Mouse (Mus musculus) limb, embryonic 10.5 days (tissue): ENCODE measurements around the gene Gm10338. TPM values are rescaled to one million over a fixed set of nuclear protein-coding genes. Genes with fewer than 3 reads are reported as not detected.
A peak's percentile ranks its signal among the peaks of the same experiment; 100 is the strongest.
"Not testable (repeated sequence)": the region's sequence is repeated elsewhere in the genome, so short reads cannot be mapped to it uniquely, and the experiment has no call there.

Source experiments
- DNase-seq: peaks from one replicate; pipeline ENCODE4 v3.0.0-alpha.2; 2017; ENCODE audit warnings: low spot score
- H3K27ac ChIP-seq: fragments of 300-500 bp; sonication (generic); 2 replicates; pipeline ENCODE4 v1.5.1; 2016; ENCODE audit warnings: mild to moderate bottlenecking
- H3K27me3 ChIP-seq: fragments of 300-500 bp; sonication (generic); 2 replicates; pipeline ENCODE4 v1.6.1; 2016; ENCODE audit warnings: low read depth, mild to moderate bottlenecking; ENCODE audit not compliant: poor library complexity, severe bottlenecking
- H3K36me3 ChIP-seq: fragments of 300-500 bp; sonication (generic); 2 replicates; pipeline ENCODE4 v1.6.1; 2016; ENCODE audit warnings: mild to moderate bottlenecking, moderate library complexity
- H3K4me1 ChIP-seq: fragments of 300-500 bp; sonication (generic); 2 replicates; pipeline ENCODE4 v1.6.1; 2016
- H3K4me3 ChIP-seq: fragments of 300-500 bp; sonication (generic); 2 replicates; pipeline ENCODE4 v1.5.1; 2016; ENCODE audit warnings: mild to moderate bottlenecking, moderate library complexity
- H3K9me3 ChIP-seq: fragments of 300-500 bp; sonication (generic); replicated peaks from 2 replicates; pipeline ENCODE4 v1.6.1; 2016; ENCODE audit warnings: mild to moderate bottlenecking
- whole genome bisulfite sequencing: fragments of 180-500 bp; shearing (Covaris S2); methylation state at CpG from one replicate; pipeline ENCODE4 v1.1.7; 2016; 5-methylcytosine and 5-hydroxymethylcytosine counted together
- polyA plus RNA-seq: library from polyadenylated mRNA; unstranded; fragments of >200 nt; fragmentation: Nextera tagmentation; extraction: Ambion mirVana; gene quantifications from 2 replicates; pipeline ENCODE4 v1.2.1, GENCODE M21; 2016

Gene Gm10338
- polyA plus RNA-seq = not detected in 2 replicates

DNA sequence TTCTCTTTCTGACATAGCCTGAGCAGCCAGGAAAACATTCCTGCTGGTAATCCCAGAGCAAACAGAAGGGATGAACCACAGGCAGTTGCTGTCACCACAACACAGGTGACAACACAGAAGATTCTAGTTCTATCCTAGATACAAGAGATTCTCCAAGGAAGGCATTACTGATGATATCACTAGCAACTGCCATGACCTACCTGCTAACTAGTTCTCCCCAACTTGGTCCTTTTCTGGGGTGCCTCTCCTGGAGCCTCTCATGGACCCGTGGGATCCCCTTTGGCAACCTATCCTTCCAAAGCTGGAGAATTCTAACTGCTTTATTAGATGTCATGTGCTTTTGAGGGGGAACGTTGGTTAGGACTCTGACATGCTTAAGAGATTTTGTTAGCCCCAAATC, at the start of gene Gm10338:
Gene Gm10338 (minus strand): TSS at position 101 of the 400 bp plus-strand sequence.
- WGBS = no CpG with 5 or more reads among the region's 2 CpGs
- not testable (repeated sequence) for H3K4me3 ChIP-seq, H3K27ac ChIP-seq, H3K9me3 ChIP-seq, H3K27me3 ChIP-seq, H3K36me3 ChIP-seq, DNase-seq, H3K4me1 ChIP-seq

DNA sequence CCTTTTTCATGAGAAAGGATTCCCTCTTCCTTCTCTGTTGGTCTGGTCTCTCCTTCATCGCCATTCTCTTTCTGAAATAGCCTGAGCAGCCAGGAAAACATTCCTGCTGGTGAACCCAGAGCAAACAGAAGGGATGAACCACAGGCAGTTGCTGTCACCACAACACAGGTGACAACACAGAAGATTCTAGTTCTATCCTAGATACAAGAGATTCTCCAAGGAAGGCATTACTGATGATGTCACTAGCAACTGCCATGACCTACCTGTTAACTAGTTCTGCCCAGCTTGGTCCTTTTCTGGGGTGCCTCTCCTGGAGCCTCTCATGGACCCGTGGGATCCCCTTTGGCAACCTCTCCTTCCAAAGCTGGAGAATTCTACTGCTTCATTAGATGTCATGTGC, 48.5 kb upstream of the Gm10338 start, which contains the start of gene Gm10128:
Gene Gm10128 (minus strand): TSS at position 101 of the 400 bp plus-strand sequence.
- H3K9me3 ChIP-seq, DNase-seq, H3K36me3 ChIP-seq, H3K27me3 ChIP-seq, H3K27ac ChIP-seq, H3K4me3 ChIP-seq, H3K4me1 ChIP-seq: not testable (repeated sequence)
- no CpG with 5 or more reads among the region's 2 CpGs for WGBS

DNA sequence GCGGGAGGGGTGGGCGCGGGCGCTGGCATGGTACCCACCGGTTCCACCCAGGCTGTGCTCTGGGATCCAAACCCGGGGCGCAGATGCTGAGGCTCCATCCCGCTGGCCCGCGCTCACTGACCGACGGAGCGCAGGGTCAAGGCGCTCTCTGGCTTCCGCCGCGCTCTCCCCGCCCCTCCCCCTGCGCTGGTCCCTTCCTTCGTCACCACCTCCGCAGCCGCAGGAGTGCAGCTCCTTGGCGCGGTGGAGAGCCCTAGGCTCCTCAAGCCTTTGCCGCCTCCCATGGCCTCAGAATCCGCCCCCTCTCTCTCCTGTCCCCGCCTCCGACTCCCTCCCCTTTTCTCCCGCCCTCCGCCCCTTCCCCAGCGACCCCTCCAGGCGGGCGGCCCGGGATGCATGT, 27.0 kb downstream of the Gm10338 start, which contains the start of gene Gm3558:
Gene Gm3558 (minus strand): TSS at position 185 of the 400 bp plus-strand sequence.
- peak within 1 kb of the TSS; percentile 48 for H3K4me3 ChIP-seq
- not testable (repeated sequence) for H3K9me3 ChIP-seq, H3K27me3 ChIP-seq, H3K4me1 ChIP-seq, H3K36me3 ChIP-seq, H3K27ac ChIP-seq, DNase-seq
- 0% methylated on average over 4 of the region's 34 CpGs for WGBS

DNA sequence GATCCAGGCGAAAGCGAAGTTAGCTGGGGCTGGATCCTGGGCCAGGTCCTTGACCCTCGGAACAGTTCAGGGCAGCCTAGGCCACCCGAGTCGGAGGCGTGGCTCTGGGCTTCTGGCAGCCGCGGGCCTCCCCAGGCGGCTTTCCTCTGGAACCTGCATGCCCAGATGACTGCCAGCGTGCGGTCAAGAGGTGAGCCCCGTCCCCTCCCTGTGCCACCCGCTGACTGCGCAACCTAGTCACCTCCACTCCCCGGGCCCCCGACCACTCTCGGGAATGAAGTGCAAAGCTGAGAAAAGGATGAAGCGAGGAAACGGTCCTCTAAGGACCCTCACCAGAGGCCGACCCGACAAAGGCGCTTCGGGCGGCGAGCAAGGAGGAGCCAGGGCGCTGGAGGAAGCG, 27.5 kb downstream of the Gm10338 start:
- DNase-seq = peak; percentile 37
- peak overlapping the region; percentile 48 for H3K4me3 ChIP-seq
- not testable (repeated sequence) for H3K27ac ChIP-seq, H3K36me3 ChIP-seq, H3K4me1 ChIP-seq, H3K9me3 ChIP-seq, H3K27me3 ChIP-seq
- 0% methylated on average over 19 of the region's 27 CpGs for WGBS

DNA sequence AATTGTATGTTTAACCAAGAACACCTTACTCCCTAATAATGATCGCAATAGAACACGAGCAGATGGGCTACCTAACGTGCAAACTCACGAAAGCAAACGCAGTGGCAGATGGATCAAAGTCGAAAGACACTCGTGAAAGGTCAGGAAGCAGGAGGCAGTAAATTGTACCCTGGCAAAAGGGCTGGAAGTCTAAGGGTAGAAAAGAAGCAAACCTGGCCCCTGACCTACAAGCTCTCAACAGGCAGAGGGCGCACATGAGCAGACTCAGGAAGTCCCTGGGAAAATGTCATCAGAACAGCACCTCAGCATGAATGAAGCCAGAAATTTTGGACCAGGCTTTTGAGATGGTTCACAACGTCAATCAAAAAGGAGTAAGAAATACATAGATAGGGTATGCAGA, 28.1 kb downstream of the Gm10338 start:
- WGBS = 4% methylated on average over 7 of the region's 9 CpGs
- H3K9me3 ChIP-seq = not testable (repeated sequence)

More for the DNA sequence above, 28.1 kb downstream of the Gm10338 start:
- H3K27ac ChIP-seq, DNase-seq, H3K27me3 ChIP-seq, H3K4me3 ChIP-seq, H3K36me3 ChIP-seq, H3K4me1 ChIP-seq: not testable (repeated sequence)

Other genes with a start within 250 kb of the Gm10338 start
- gene Gm8374, start 230.5 kb downstream of the Gm10338 start, polyA plus RNA-seq = not detected in 2 replicates
- gene Gm3755, start 144.7 kb downstream of the Gm10338 start, polyA plus RNA-seq = 0.19 TPM in 1 of 2 replicates, not detected in the other
- gene Gm3752, start 111.8 kb downstream of the Gm10338 start, polyA plus RNA-seq = 0.93 and 1.4 TPM in 2 replicates
- gene Gm3558, start 27.0 kb downstream of the Gm10338 start, polyA plus RNA-seq = 0.30 and 0.99 TPM in 2 replicates
- gene Gm10128, start 48.4 kb upstream of the Gm10338 start, polyA plus RNA-seq = not detected in 2 replicates
- gene Gm26661, start 196.0 kb upstream of the Gm10338 start, polyA plus RNA-seq = not detected in 2 replicates
- 18.7 and 31.3 TPM in 2 replicates for gene Flnb, start 222.4 kb upstream of the Gm10338 start, polyA plus RNA-seq